Mouse (Mus musculus): ENCODE results near the gene Prkch.

Gene Prkch

DNA sequence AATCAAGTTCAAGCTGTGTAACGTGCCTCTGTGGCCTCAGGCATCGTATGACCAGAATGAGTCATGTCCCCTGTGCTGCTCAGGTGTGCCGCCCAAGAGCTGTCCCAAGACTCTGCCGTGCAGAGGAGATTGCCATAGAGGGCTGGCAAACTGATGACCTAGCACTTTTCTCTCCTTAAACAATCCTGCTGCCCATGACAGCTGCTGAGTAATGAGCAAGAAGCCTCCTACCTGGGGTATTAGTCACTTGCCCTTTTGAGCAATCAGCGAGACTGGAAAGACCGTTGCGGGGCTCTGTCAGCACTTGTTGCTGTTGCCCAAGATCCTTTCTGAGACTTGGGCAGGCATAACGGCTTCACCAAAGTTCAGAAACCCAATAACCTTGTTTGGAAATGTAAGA, 171.1 kb downstream of the Prkch start:
- peak; percentile 68 to 74 for DNase-seq (ENCODE audit: low spot score in 2 of 2)

DNA sequence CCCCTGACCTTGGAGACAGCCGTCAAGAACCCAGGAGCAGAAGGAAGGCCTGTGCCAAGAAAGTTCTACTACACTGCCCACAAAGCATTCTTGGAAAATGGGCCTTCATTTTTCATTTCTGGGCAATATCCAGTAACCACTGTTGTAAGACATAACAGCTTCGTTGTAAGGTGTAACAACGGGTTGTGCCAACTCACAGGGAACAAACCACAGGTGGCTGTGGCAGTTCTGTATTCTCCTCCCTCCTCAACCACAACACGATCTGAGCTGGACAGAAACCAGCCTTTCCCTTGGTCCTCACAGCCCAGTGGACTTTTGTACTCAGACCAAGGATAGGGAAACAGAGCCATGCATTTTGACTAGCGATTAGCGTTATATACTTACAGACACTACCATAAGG, 171.9 kb downstream of the Prkch start:
- no peak for DNase-seq (ENCODE audit: low spot score in 2 of 2)

DNA sequence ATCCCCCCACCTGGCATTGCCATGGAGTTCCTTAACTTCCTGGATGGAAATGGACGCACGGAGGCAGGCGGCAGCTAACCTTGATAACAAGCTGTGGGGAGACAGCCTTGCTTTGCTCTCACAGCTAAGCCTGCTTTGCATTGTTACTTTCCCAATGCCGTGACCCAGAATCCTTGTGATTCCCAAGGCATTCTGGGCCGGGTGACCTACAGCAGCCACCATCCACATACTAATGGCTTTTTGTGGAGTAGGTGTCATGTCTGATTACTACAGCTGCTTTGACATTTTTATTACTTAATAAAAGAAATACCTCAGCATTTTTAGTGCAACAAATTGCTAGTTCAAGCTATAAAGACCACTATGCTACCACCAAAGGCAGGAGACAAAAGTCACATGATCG, 177.4 kb downstream of the Prkch start:
- no peak for DNase-seq (ENCODE audit: low spot score in 2 of 2)

DNA sequence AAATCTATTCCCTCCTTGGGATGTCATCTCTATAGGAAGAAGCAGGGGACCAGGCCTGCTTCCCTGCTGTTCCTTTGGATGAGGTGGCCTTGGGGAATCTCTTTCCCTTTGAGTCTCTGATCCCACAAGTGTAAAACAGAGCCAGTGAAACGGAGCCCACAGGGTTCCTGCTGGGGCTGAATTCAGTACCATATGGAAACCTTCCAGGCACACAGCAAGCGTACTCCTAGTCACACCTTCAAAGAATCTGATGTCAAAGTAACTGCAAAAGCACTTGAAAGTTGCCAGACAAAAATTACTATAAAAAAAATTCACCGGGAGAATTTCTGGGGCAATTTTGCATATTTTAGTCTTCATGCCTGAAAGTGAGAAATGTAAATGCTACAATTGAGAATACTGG, 178.2 kb downstream of the Prkch start:
- DNase-seq (ENCODE audit: low spot score in 2 of 2): no peak

DNA sequence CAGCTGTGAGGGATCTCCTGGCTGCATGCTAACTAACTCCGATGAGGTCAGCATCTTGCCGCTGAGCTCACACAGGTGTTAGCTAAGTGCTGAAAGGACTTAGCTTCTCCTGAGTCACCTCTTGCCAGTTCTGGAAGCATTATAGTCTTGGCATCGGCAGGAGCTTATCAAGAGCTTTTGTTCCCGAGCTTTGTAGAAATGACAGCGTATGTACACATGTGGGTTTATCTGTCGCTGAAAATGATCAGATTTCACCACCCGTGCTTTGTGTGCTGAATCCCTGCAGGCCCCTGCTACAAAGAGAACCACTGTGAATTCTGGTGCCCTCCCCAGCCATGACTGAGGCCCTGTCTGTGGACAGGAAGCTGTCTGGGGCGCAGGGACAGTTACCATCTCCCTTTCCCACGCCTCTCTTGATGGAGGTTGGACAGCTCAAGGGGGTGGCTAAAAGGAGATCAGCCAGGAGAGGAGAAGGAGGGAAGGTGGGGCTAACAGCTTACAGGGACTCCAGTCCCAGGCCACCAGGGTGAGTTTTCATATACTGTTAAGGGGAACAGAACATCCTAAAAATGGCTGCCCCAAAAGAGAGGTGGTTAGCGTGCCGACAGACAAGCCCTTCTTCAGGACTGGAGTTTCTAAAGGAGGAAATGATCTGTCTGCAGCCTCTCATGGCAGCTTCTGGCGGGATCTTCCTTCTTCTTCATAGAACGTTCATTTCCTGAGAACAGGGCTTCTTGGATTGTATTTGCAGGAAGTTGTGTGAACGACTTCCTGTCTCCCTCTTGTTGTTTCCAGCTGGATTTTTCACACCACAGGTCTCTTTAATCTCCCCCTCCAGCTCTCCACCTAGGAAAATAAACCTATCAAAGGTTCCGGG, 180.3 kb downstream of the Prkch start:
- DNase-seq (ENCODE audit: low spot score in 2 of 2): no peak

DNA sequence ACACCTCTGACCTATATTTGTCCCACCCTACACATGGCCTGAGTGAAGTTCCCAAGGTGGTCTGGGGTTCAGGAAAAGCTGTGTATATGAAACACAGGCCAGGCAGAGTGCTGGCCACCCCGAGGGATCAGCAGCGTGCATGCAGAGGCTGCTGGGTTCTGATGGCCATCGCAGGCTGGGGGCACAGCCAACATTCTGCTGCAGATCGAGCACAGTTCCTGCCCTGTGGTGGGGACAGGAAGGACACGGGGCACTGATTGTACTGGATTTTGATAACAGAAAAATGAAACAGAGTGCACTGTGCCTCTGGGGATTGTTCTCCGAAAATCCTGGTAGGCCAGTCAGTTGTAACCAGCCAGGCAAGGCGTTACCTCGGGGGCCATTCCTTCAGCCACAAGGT, 181.6 kb downstream of the Prkch start:
- no peak for DNase-seq (ENCODE audit: low spot score in 2 of 2)

DNA sequence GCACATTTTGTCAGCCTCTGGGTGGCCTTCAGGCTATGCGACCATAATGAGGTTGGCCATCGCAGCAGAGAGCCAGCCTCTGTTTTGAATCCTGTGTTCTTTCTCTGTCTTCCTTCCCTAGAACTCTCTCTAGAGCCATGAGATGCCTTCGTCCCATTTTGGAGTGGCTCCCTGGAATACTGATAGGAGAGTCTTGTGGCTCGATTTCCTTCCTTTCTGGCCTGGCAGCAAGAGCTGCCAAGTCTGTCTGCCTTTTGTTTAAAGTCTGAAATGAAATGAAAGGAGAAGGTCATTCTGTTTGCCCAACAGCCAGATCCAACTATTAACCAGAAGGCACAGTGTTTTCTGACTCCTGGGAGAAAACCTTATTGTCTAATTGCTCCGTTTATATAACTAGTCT, 184.2 kb downstream of the Prkch start:
- no peak for DNase-seq (ENCODE audit: low spot score in 2 of 2)

DNA sequence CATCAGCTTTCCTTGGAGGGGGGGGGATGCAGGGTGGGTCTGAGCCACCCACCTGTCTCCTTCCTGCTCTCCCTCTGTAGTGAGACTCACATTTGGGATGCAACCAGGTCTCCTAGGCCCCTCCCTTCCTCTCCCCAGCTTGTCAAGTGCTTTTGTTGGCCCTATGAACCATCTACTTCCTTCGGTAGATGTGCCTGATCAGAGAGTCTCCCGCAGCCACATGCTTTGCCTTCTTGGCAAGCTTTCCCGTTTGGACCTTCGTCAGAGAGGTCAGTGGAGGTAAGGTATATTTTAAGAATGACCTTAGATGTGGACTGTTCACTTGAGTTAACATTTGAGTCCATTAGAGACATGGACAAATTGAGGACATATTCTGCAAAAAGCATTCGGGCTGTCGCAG, 184.9 kb downstream of the Prkch start:
- DNase-seq (ENCODE audit: low spot score in 2 of 2): no peak

DNA sequence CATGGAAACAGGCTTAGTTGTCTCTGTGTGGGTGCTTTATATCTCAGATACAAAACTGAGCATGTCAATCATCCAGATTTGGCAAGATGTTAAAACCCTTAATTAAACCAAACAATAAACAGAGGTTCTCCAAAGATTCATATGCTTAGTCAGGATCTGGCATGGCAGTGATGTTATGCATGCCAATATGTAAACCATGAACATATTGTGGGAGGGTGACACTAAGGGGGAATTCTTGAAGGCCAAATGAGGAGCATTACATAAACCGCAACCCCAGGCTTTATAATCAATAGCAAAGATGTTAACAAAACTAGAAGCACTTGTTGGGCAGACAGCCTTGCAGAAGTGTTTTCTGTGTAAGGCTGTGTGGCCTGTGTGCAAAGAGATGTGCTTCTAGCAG, 186.2 kb downstream of the Prkch start:
- DNase-seq (ENCODE audit: low spot score in 2 of 2): no peak

DNA sequence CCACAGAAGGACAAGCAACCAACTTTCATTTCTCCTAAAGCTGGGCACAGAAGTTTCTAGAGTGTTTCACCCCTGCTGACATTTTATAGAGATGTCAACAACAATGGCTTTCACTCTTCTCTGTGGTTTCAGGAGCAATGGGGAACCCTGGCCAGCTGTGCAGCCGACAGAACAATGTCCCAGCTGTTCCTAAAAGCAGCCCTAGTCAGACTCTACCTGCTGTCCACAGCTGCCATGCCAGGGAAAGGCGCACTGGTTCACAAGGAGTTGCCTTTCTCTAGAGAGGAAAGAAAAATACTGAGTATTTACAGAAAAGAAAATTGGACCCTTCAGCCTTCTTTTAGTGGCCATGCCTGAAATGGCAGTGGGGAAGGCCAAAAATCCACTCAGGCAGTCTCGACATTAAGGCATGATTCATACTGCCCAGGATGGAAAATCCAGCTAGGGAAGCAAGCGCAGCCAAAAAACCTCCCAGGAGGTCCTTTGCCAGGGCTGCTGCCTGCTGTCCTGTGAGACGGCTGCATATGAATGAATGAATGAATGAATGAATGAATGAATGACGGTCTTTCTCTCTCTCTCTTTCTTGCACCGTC, 190.3 kb downstream of the Prkch start:
- DNase-seq (ENCODE audit: low spot score in 2 of 2): no peak

DNA sequence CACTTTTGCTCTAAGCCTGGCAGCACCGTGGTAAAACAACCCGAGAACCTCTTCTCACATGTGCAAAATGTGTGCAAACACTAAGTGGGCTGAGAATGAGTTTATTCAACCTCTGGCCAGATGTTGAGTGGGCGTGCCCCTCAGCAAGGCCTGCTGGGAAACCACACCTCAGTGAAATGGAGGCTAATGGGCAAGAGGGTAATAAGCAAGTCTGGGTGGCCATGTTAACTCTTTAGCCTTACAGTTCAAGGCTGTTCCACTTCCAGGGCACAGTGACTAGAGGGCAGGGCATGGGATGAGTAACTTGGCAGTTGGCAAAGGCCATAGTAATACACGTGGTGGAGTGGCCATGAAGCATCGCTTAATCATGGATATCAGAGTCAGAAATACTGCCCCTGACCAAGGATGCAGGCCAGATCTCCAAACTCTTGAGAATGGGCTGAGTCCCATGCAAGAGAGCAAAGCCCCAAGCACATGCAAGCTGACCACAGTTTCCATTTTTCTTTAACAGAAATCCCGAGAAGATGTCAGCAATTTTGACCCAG, 191.9 kb downstream of the Prkch start:
- no peak for DNase-seq (ENCODE audit: low spot score in 2 of 2)

DNA sequence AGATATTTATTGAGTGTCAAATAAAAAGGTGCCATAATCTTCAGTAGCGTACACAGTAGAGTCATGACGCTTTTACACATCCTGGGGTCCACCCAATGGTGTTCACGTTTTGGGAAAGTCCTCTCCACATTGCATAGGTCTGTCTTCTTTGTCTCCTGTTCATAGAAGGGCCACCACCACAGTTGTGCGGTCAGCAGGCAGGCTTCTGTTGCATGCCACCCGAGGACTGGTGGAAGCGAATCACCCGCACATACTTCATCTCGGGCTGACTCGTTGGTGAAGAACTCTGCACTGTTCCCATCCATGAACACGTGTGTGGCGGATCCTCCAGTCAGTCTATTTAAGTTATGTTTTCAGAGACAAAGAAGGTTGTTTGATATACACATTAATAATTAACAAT, 193.1 kb downstream of the Prkch start:
- no peak for DNase-seq (ENCODE audit: low spot score in 2 of 2)

DNA sequence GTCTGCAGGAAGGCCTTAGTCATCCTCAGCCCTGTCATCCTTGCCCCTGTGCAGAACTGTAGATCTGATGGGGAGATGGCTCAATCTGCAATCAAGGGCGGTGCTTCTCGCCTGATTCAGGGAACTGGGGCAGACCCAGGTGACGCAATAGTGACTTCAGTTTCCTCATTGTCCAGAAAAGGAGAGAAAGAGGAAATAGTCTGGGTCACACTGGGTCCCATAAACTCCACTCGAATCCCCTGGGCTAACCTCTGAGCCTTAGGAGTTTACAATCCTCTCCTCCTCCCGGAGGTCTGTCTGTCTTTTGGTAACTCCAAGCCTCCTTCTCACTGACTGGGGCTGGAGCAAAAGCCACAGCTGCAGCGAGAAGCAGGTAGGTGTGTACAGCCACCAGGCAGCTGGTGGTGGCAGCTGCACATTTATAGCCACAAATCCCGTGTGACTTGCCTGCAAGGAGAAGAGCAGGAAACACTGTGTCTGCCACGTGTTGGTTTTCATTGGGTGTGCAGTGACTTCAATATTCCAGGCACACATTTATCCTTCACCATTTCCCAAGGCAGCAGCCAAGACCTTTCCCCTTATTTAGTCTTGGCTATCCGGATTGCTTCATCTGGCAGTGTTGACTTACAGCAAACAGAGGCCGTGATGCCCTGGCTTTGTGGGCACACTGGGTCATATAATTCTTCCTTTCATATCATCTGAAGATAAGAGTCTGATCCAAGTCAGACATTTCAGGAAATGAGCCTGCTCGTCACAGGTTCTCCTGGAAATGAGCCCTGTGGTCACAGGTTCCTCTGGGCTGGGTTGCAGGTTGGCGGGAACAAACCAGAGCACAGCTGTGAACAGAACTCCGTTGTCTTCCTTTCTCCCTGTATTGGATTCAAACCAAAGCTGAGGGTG, 195.0 kb downstream of the Prkch start:
- DNase-seq (ENCODE audit: low spot score in 2 of 2): peak; percentile 60 to 78

DNA sequence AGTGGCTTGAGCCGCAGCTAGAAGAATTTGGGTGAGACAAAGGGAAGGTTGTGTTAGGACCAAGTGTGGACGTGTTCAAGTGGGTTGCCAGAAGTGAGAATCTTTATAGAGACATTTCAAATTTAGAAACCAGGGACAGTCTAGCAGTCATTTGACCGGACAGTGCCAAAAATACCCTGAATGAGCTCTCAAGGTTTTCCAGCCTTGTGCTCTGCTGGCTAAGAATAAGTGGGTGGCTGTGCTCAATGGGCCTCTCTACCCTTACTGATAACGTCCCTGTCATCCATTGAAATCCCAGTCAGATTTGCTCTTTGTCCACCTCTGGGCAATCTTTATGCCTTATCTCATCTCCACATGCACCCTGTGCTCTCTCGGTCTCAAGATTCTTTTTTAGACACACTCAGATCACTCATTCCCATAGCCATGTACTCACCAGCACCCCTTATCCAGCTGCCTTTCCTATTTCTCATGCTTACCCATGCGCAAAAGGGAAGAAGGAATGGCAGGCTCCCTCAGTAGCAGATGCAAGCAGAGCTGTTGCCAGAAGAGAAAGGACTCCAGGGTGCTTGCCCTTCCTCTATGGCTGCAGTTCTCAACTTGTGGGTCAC, 196.9 kb downstream of the Prkch start:
- DNase-seq (ENCODE audit: low spot score in 2 of 2): no peak

DNA sequence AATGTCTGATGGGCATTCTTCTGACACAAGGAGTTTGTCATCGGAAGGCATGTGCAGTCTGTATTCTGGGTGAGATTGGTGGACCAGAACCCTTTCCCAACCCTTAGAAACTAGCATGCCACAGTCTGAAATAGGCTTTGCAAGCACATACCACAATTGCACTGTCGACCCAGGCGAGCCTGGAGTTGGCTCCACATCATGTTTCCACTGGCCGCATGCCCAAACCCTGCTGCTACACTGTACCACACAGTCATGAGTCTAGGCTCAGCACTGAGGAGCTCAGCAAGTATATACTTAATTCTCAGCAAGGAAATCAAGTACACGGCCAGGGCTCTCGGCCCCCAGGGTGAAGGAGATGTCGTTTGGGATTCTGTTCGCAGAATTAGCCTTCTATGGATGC, 202.3 kb downstream of the Prkch start:
- peak in 1 of 2 experiments; percentile 76 for DNase-seq (ENCODE audit: low spot score in 2 of 2)

DNA sequence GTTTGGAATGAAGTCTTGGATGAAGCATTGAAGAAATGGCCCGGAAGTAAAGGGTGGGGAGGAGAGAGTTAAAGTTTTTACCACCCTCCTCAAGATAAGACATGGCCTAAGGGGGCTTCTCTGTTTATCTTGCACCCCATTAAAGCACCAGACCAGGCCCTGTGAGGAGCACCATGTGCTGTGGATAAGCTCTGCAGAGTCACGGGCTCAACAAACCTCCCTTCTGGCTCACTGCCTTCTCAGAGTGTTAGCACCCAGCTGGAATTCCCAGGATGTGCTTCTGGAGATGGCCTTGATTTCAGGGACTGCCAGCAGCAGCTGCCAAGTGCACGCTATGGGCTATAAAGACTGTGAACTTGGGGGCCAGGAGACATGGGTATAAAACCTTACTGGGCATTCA, 204.3 kb downstream of the Prkch start:
- no peak for DNase-seq (ENCODE audit: low spot score in 2 of 2)

DNA sequence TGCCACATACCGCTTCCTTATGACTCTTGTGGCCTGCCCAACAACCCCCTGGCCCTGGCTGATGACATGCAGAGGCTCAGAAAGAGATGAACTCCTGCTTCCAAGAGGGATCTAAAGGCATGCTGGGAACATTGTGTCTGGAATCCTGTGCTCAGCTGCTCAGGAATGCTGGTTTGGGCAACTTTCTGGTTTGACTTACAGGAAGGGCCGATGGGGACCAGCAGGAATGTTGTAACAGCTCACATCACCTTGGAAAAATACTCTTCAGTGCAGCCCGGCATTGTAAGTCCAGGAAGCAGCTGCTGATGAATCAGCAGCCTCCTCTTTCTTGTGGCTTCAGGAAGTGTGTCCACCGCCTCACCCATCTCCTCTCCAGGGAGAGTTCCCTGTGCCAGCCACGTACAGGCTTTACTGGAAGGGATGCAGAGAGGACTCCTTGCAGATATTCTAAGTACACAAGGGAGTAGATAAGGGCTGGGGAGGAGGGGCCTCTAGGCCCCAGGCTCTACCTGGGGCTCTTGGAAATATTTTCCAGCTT, 206.0 kb downstream of the Prkch start:
- peak in 1 of 2 experiments; percentile 19 for DNase-seq (ENCODE audit: low spot score in 2 of 2)

DNA sequence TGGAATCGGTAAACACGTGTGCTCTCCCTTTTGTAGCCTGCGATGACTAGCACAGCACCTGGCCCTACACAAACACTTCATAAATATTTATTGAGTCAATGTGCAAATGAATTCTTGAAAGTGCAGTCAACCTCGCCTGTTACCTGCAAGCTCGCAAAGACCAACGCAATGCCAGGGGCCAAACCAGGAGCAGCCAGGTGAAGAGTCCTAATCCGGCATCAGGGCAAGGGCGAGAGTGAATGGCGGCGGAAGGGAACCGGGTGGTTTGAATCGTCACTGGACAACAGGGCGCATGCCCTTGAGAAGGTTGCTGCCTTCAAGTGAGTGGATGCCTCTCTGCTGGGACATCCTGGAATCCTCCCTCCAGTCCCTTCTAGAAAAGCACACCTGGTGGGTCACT, 208.6 kb downstream of the Prkch start:
- no peak for DNase-seq (ENCODE audit: low spot score in 2 of 2)

DNA sequence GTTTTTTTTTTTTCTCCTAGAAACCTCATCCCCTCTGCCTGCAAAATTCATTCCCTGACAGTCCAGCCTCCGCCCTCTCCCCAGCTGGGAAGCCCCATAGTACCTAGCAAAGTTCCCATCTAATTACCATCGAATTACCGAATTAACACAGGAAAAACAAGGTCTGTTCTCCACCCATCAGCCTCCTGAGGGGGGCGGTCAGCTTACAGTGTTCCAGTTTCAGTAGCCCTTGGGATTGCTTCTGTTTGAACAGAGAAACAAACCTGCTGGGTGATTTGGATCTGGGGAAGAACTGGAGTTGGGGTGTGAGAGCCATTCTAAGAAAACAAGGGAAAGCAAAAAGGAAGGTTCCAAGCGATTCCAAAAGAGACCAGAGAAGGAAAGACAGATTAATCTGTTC, 209.1 kb downstream of the Prkch start:
- no peak for DNase-seq (ENCODE audit: low spot score in 2 of 2)

DNA sequence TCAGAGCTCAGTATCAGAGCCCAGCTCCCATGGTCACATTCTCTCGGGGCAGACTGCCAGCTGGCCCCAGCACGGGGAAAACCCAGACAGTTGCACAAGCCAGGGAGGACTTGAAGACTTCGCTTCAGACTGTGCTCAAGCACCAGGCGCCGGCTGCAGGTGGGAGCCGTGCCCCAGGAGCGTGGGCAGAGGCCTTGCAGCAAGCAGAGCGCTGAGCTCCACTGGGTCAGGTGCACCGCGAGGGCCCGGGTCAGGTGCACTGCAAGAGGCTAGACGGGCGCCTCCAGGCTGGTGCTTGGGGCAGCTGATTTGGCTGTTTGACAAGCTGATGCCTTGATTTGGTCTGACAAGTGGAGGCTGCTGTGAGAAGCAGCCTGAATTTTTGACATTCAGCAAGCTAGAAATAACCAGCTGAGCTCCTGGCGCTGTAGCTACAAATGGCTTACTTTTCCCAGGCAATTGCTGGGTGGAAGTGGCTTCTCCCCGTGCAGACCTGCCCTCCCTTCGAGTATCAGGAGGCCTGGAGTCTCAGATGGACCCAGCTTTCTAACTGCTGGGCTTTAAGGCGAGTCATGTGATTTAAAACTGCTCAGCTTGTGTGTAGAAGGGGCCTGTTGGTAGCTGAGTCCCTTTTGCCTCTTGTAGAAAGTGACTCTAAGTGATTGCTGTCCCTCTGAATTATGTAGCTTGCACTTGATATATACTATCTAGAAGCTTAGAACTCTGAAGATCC, 209.7 kb downstream of the Prkch start:
- DNase-seq (ENCODE audit: low spot score in 2 of 2): peak; percentile 48 to 85

DNA sequence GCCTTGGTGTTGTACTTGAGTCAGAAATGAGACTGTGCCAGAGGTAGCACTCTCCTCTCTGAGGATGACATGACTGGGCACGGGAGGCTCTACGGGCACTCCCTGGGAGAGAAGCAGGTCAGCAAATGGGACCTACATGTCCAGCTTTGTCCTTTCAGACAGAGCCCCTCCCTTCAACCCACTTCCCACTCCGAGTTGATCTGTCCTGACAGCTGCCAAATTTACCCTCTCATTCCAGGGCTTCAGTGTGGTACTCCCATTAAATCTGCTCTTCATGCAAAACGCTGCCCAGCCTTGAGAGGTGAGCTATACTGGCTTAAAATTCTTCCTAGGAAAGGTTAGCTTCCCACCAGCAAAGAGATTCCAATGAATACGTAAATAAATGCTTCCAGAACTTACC, 215.1 kb downstream of the Prkch start:
- no peak for DNase-seq (ENCODE audit: low spot score in 2 of 2)
